ENCODE assay signal across 16 mouse cellular contexts in genomic region chr3:107496086-107496850, GRCm38 (mm10). TPM values are rescaled to one million over a fixed set of nuclear protein-coding genes. Genes with fewer than 3 reads are reported as not detected.
DNase-seq lines count a peak whose midpoint lies in the region; ATAC-seq lines count a peak whose summit lies in the region.
"Had no signal": no experiment of that assay in that cellular context is flagged by ENCODE, and none has a peak within 500 bp of the region (broad histone marks: within the 10 kb centered on the region; RNA-seq: fewer than 3 reads in every experiment).

No protein-coding gene starts in this region.

- H3K27ac ChIP-seq in heart, embryonic 12.5 days (ENCODE audit: poor library complexity, severe bottlenecking): no peak overlapping the region
- no peak overlapping the region for H3K27ac ChIP-seq in heart, embryonic 11.5 days (ENCODE audit: low read depth, low read length)
- no peak overlapping the region for H3K27ac ChIP-seq in neural tube, embryonic 12.5 days
- H3K27ac ChIP-seq in midbrain, embryonic 12.5 days (replicated peaks): no peak overlapping the region

- no peak for ATAC-seq in heart, embryonic 12.5 days (ENCODE audit: insufficient number of reproducible peaks, low FRiP score)
- ATAC-seq in heart, embryonic 11.5 days (replicated peaks; ENCODE audit: insufficient number of reproducible peaks, low FRiP score, low TSS enrichment): no peak
- ATAC-seq in neural tube, embryonic 12.5 days (ENCODE audit: low FRiP score, low read depth): peak; percentile 55
- ATAC-seq in midbrain, embryonic 12.5 days (ENCODE audit: low FRiP score, low read depth): peak; percentile 19; the same call in 1 of the 2 replicates
- no peak for ATAC-seq in CD4-positive, CD25-positive, alpha-beta regulatory T cell, adult 4 months

- no peak overlapping the region for H3K4me3 ChIP-seq in heart, embryonic 12.5 days
- no peak overlapping the region for H3K4me3 ChIP-seq in heart, embryonic 11.5 days (ENCODE audit: low read depth, low read length)
- H3K4me3 ChIP-seq in neural tube, embryonic 12.5 days: no peak overlapping the region
- no peak overlapping the region for H3K4me3 ChIP-seq in midbrain, embryonic 12.5 days
- H3K4me3 ChIP-seq: erythroblast, embryonic 14.5 days; megakaryocyte, embryonic 14.5 days had no signal

- H3K4me2 ChIP-seq in heart, embryonic 12.5 days: no peak overlapping the region
- H3K4me2 ChIP-seq in heart, embryonic 11.5 days: no peak overlapping the region
- H3K4me2 ChIP-seq in neural tube, embryonic 12.5 days (replicated peaks): no peak overlapping the region
- H3K4me2 ChIP-seq in midbrain, embryonic 12.5 days (replicated peaks): no peak overlapping the region

- 70% methylated on average over 13 of the region's 13 CpGs for WGBS in heart, embryonic 12.5 days
- 72% methylated on average over 13 of the region's 13 CpGs for WGBS in heart, embryonic 11.5 days (ENCODE audit: insufficient replicate concordance)
- WGBS in neural tube, embryonic 12.5 days: 72% methylated on average over 13 of the region's 13 CpGs
- WGBS in midbrain, embryonic 12.5 days: 68% methylated on average over 13 of the region's 13 CpGs

- peaks cover 26% of the 10 kb centered on the region for H3K9me3 ChIP-seq in heart, embryonic 12.5 days (replicated peaks)
- peaks cover 18% of the 10 kb centered on the region; the same call in 1 of the 2 replicates for H3K9me3 ChIP-seq in heart, embryonic 11.5 days (replicated peaks; ENCODE audit: control insufficient read depth, low read length)
- no peaks in the 10 kb centered on the region; the same call in 1 of the 2 replicates for H3K9me3 ChIP-seq in neural tube, embryonic 12.5 days
- peaks cover 4% of the 10 kb centered on the region; the same call in 1 of the 2 replicates for H3K9me3 ChIP-seq in midbrain, embryonic 12.5 days

- peaks cover 28% of the 10 kb centered on the region for H3K36me3 ChIP-seq in heart, embryonic 12.5 days
- peaks cover 11% of the 10 kb centered on the region for H3K36me3 ChIP-seq in heart, embryonic 11.5 days (ENCODE audit: control insufficient read depth, insufficient read depth, low read length)
- H3K36me3 ChIP-seq in neural tube, embryonic 12.5 days: no peaks in the 10 kb centered on the region
- H3K36me3 ChIP-seq in midbrain, embryonic 12.5 days: no peaks in the 10 kb centered on the region

- H3K4me1 ChIP-seq in heart, embryonic 12.5 days (replicated peaks): peaks cover 20% of the 10 kb centered on the region
- H3K4me1 ChIP-seq in heart, embryonic 11.5 days (ENCODE audit: control insufficient read depth, insufficient read depth, low read length): peaks cover 2% of the 10 kb centered on the region; the same call in 1 of the 2 replicates
- H3K4me1 ChIP-seq in neural tube, embryonic 12.5 days: peaks cover 8% of the 10 kb centered on the region
- H3K4me1 ChIP-seq in midbrain, embryonic 12.5 days: peaks cover 9% of the 10 kb centered on the region; the same call in 1 of the 2 replicates
- H3K4me1 ChIP-seq: megakaryocyte, embryonic 14.5 days had no signal

- H3K9ac ChIP-seq in heart, embryonic 12.5 days: 0 out of 2 replicates have a peak overlapping the region, but pooled peaks have one; percentile 2
- no peak overlapping the region for H3K9ac ChIP-seq in heart, embryonic 11.5 days (ENCODE audit: low read depth, low read length)
- no peak overlapping the region for H3K9ac ChIP-seq in neural tube, embryonic 12.5 days
- no peak overlapping the region for H3K9ac ChIP-seq in midbrain, embryonic 12.5 days (replicated peaks)

- H3K27me3 ChIP-seq in heart, embryonic 12.5 days (replicated peaks): no peaks in the 10 kb centered on the region
- no peaks in the 10 kb centered on the region; the same call in 1 of the 2 replicates for H3K27me3 ChIP-seq in heart, embryonic 11.5 days (ENCODE audit: control insufficient read depth, insufficient read depth, low read length)
- H3K27me3 ChIP-seq in neural tube, embryonic 12.5 days (replicated peaks): no peaks in the 10 kb centered on the region; the same call in 1 of the 2 replicates
- no peaks in the 10 kb centered on the region for H3K27me3 ChIP-seq in midbrain, embryonic 12.5 days

- DNase-seq in neural tube, embryonic 10.5 days (ENCODE audit: extremely low spot score, low spot score): no peak
- DNase-seq in urinary bladder, postnatal 14 days (ENCODE audit: low spot score): no peak
- no peak for DNase-seq in thymus, postnatal 0 days (ENCODE audit: low spot score)
- DNase-seq: adrenal gland, postnatal 36 days; gastrocnemius, postnatal 25 days; thymus, adult 18-20 months had no signal

RNA-seq across cellular contexts. Expression of gene Slc6a17, which starts 21.6 kb away (rescaled TPM):
- polyA plus RNA-seq in heart, embryonic 12.5 days (2016; fragmentation: Nextera tagmentation; extraction: Ambion mirVana): 3.9 and 4.6 TPM in 2 replicates
- polyA plus RNA-seq in heart, embryonic 11.5 days (2014; fragmentation: Nextera tagmentation; extraction: Ambion mirVana): 3.3 and 4.0 TPM in 2 replicates
- 3.3 and 5.2 TPM in 2 replicates for polyA plus RNA-seq in neural tube, embryonic 12.5 days (2016; fragmentation: Nextera tagmentation; extraction: Ambion mirVana)
- 4.2 and 4.5 TPM in 2 replicates for polyA plus RNA-seq in midbrain, embryonic 12.5 days (2016; fragmentation: Nextera tagmentation; extraction: Ambion mirVana)
- not detected for polyA plus RNA-seq in CD4-positive, CD25-positive, alpha-beta regulatory T cell, adult 4 months (2017; shearing (Covaris generic))
- 0.17 and 0.33 TPM in 2 replicates for polyA plus RNA-seq in thymus, postnatal 0 days (2015; fragmentation: Nextera tagmentation; extraction: Ambion mirVana)
- polyA plus RNA-seq: erythroblast, embryonic 14.5 days had no signal

RNA-seq across cellular contexts. Expression of gene Kcnc4, which starts 36.9 kb away (rescaled TPM):
- polyA plus RNA-seq in heart, embryonic 12.5 days (2016; fragmentation: Nextera tagmentation; extraction: Ambion mirVana): 0.12 and 0.15 TPM in 2 replicates
- polyA plus RNA-seq in heart, embryonic 11.5 days (2014; fragmentation: Nextera tagmentation; extraction: Ambion mirVana): 0.17 and 0.18 TPM in 2 replicates
- 0.45 and 0.71 TPM in 2 replicates for polyA plus RNA-seq in neural tube, embryonic 12.5 days (2016; fragmentation: Nextera tagmentation; extraction: Ambion mirVana)
- polyA plus RNA-seq in midbrain, embryonic 12.5 days (2016; fragmentation: Nextera tagmentation; extraction: Ambion mirVana): 0.47 and 0.51 TPM in 2 replicates
- not detected for polyA plus RNA-seq in CD4-positive, CD25-positive, alpha-beta regulatory T cell, adult 4 months (2017; shearing (Covaris generic))
- not detected in 2 replicates for polyA plus RNA-seq in thymus, postnatal 0 days (2015; fragmentation: Nextera tagmentation; extraction: Ambion mirVana)
- polyA plus RNA-seq: erythroblast, embryonic 14.5 days had no signal

RNA-seq across cellular contexts. Expression of gene Ubl4b, which starts 58.6 kb away (rescaled TPM):
- not detected in 2 replicates for polyA plus RNA-seq in heart, embryonic 12.5 days (2016; fragmentation: Nextera tagmentation; extraction: Ambion mirVana)
- polyA plus RNA-seq in heart, embryonic 11.5 days (2014; fragmentation: Nextera tagmentation; extraction: Ambion mirVana): not detected in 2 replicates
- not detected in 2 replicates for polyA plus RNA-seq in neural tube, embryonic 12.5 days (2016; fragmentation: Nextera tagmentation; extraction: Ambion mirVana)
- not detected in 2 replicates for polyA plus RNA-seq in midbrain, embryonic 12.5 days (2016; fragmentation: Nextera tagmentation; extraction: Ambion mirVana)
- not detected for polyA plus RNA-seq in CD4-positive, CD25-positive, alpha-beta regulatory T cell, adult 4 months (2017; shearing (Covaris generic))
- polyA plus RNA-seq in thymus, postnatal 0 days (2015; fragmentation: Nextera tagmentation; extraction: Ambion mirVana): not detected in 2 replicates
- polyA plus RNA-seq: erythroblast, embryonic 14.5 days; heart, postnatal 0 days; large intestine, adult 2 months; liver, embryonic 16.5 days had no signal

Comparison
In these comparisons a context has a peak if more than half of its experiments do, and no peak if none do; other contexts are left out.
1. ATAC-seq: peak in neural tube, embryonic 12.5 days (single experiment) and midbrain, embryonic 12.5 days (single experiment); none in heart, embryonic 12.5 days (single experiment), heart, embryonic 11.5 days (single experiment) and CD4-positive, CD25-positive, alpha-beta regulatory T cell, adult 4 months (single experiment).